Mouse (Mus musculus) lung, postnatal 0 days (tissue): ENCODE results near the gene Dhrs4.

Source experiments
- CTCF ChIP-seq: IDR thresholded peaks from 2 replicates; pipeline ENCODE4 v1.5.1; 2016; ENCODE audit warnings: antibody characterized with exemption, mild to moderate bottlenecking
- EP300 ChIP-seq: IDR thresholded peaks from 2 replicates; pipeline ENCODE4 v1.6.1; 2016; ENCODE audit warnings: antibody characterized with exemption, mild to moderate bottlenecking, control low read depth

- TF ChIP-seq CTCF: no peak
- TF ChIP-seq EP300: no peak
These were observed 12.8 kb downstream of the Dhrs4 start for GRCm38 (mm10) chr14:55491291-55491833.
